Mouse (Mus musculus): ENCODE data around the gene Atxn1.

Atxn1 gene

DNA sequence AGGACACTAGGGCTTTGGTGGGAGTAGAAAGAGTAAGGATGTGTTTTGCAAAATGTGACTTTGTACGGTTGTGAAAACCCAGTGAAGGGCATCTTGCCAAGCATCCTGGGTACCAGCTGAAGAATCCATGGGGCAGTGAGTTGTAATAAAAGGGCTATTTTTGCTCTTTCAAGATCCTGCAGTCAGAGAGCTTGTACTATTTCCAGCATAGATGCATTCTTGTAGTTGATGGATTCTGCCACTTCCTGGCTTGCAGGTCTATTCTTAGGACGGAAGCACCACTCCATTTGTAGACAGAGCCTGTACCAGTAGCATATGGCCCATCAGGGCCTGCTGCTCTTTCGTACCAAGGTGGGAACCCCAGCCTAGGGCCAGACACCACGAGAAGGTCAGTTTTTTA, 436.0 kb downstream of the Atxn1 start:
- no peaks in the 10 kb centered on the region for H3K27me3 ChIP-seq (ENCODE audit: control insufficient read depth, insufficient read depth, low read length, poor library complexity, severe bottlenecking)
- H3K36me3 ChIP-seq (ENCODE audit: control insufficient read depth, insufficient read depth, low read length, poor library complexity, severe bottlenecking), result no peaks in the 10 kb centered on the region
- DNase-seq (ENCODE audit: low read depth, low spot score), result no peak

DNA sequence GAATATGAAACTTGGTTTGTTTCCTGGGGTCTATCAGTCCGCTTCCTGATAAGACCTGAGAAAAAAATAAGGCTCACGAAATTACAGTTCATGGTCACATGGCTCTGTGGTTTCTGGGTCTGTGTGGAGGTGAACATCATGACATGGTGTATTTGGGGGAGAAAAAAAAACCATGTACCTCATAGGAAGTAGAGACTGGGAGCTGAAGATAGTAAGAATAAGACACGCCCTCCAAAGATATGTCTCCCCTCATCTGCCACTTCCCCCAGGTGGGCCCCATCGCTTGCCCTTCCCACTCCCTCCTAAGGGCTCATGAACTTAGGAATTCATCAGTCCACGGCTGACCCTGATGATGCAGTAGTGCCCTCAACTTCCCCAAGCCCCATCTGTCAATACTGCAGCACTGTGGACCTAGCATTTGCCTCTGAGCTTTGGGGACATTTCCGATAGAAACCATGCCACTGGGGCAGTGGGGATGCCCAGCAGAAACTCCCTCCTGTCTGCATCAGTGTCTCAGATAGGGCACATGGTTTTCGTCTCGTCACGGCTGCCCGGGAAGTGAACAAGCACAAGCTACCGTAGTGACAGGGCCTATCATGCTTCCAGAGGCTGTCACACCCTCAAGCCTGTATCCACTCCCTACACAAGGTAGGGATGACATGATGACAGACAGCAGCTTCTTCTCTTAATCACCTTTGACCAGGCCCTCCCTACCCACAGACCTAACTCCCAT, 437.4 kb downstream of the Atxn1 start:
- no peak for DNase-seq (ENCODE audit: low read depth, low spot score)
- H3K27me3 ChIP-seq (ENCODE audit: control insufficient read depth, insufficient read depth, low read length, poor library complexity, severe bottlenecking), result no peaks in the 10 kb centered on the region
- H3K36me3 ChIP-seq (ENCODE audit: control insufficient read depth, insufficient read depth, low read length, poor library complexity, severe bottlenecking), result no peaks in the 10 kb centered on the region

GRCm38 (mm10) chr13:45526230-45526629, 438.6 kb downstream of the Atxn1 start:
- H3K36me3 ChIP-seq (ENCODE audit: control insufficient read depth, insufficient read depth, low read length, poor library complexity, severe bottlenecking), result no peaks in the 10 kb centered on the region
- no peaks in the 10 kb centered on the region for H3K27me3 ChIP-seq (ENCODE audit: control insufficient read depth, insufficient read depth, low read length, poor library complexity, severe bottlenecking)
- no peak for DNase-seq (ENCODE audit: low read depth, low spot score)

- Histone ChIP-seq H3K27me3 (ENCODE audit: control insufficient read depth, insufficient read depth, low read length, poor library complexity, severe bottlenecking) (no peaks in the 10 kb centered on the region), H3K36me3 (ENCODE audit: control insufficient read depth, insufficient read depth, low read length, poor library complexity, severe bottlenecking) (no peaks in the 10 kb centered on the region)
- DNase-seq (ENCODE audit: low read depth, low spot score), result no peak
These were observed 439.9 kb downstream of the Atxn1 start for GRCm38 (mm10) chr13:45524791-45525435.

DNA sequence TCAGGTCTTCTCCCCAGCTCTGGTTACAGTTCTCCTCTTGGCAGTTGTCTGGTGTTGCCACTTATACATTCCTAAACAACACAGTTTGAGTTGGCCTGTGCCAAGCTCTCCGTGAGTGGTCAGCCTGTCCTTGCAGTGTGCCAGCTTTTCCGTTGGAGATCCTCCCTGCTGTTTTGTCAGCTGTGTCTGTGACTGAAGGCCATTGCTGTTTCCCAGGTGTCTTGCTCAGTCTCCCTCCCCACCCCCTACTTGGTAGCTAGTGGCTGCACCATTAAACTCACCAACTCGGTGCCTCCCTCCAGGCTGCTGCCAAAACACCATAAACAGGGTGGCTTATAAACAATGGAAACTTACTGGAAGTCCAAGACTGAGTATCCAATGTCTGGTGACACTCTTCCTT, 440.5 kb downstream of the Atxn1 start:
- no peak for DNase-seq (ENCODE audit: low read depth, low spot score)
- Histone ChIP-seq H3K36me3 (ENCODE audit: control insufficient read depth, insufficient read depth, low read length, poor library complexity, severe bottlenecking) (no peaks in the 10 kb centered on the region), H3K27me3 (ENCODE audit: control insufficient read depth, insufficient read depth, low read length, poor library complexity, severe bottlenecking) (no peaks in the 10 kb centered on the region)

GRCm38 (mm10) chr13:45516501-45517393, 448.1 kb downstream of the Atxn1 start:
- no peak for DNase-seq (ENCODE audit: low read depth, low spot score)
- no peaks in the 10 kb centered on the region for H3K27me3 ChIP-seq (ENCODE audit: control insufficient read depth, insufficient read depth, low read length, poor library complexity, severe bottlenecking)
- H3K36me3 ChIP-seq (ENCODE audit: control insufficient read depth, insufficient read depth, low read length, poor library complexity, severe bottlenecking), result no peaks in the 10 kb centered on the region

- H3K36me3 ChIP-seq (ENCODE audit: control insufficient read depth, insufficient read depth, low read length, poor library complexity, severe bottlenecking), result no peaks in the 10 kb centered on the region
- DNase-seq (ENCODE audit: low read depth, low spot score), result no peak
- no peaks in the 10 kb centered on the region for H3K27me3 ChIP-seq (ENCODE audit: control insufficient read depth, insufficient read depth, low read length, poor library complexity, severe bottlenecking)
These were observed 449.9 kb downstream of the Atxn1 start for GRCm38 (mm10) chr13:45514832-45515422.

DNA sequence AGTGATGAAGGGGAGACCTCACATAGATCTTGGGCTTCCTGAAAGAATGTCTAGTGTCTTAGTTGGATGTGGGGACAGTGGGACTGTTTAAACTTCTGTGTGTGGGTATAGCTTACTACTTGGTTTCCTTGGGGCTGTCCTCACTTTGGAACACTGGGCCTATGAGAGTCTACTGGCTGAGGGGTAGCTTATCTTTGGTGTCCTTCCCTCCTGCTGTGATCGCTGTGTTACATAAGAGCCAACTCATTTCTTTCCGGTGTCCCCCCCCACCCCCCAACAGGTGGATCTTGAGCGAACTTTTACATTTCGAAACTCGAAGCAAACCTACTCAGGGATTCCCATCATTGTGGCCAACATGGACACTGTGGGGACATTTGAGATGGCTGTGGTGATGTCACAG, 450.7 kb downstream of the Atxn1 start:
- DNase-seq (ENCODE audit: low read depth, low spot score), result no peak
- no peaks in the 10 kb centered on the region for H3K36me3 ChIP-seq (ENCODE audit: control insufficient read depth, insufficient read depth, low read length, poor library complexity, severe bottlenecking)

GRCm38 (mm10) chr13:45513009-45513984, 451.5 kb downstream of the Atxn1 start:
- no peaks in the 10 kb centered on the region for H3K27me3 ChIP-seq (ENCODE audit: control insufficient read depth, insufficient read depth, low read length, poor library complexity, severe bottlenecking)
- DNase-seq (ENCODE audit: low read depth, low spot score), result no peak
- no peaks in the 10 kb centered on the region for H3K36me3 ChIP-seq (ENCODE audit: control insufficient read depth, insufficient read depth, low read length, poor library complexity, severe bottlenecking)

More for the DNA sequence above, 450.7 kb downstream of the Atxn1 start:
- H3K27me3 ChIP-seq (ENCODE audit: control insufficient read depth, insufficient read depth, low read length, poor library complexity, severe bottlenecking), result no peaks in the 10 kb centered on the region

GRCm38 (mm10) chr13:45512531-45512930, 452.3 kb downstream of the Atxn1 start:
- no peak for DNase-seq (ENCODE audit: low read depth, low spot score)
- Histone ChIP-seq H3K27me3 (ENCODE audit: control insufficient read depth, insufficient read depth, low read length, poor library complexity, severe bottlenecking) (no peaks in the 10 kb centered on the region), H3K36me3 (ENCODE audit: control insufficient read depth, insufficient read depth, low read length, poor library complexity, severe bottlenecking) (no peaks in the 10 kb centered on the region)

GRCm38 (mm10) chr13:45511706-45512435, 452.9 kb downstream of the Atxn1 start:
- no peak for DNase-seq (ENCODE audit: low read depth, low spot score)
- Histone ChIP-seq H3K27me3 (ENCODE audit: control insufficient read depth, insufficient read depth, low read length, poor library complexity, severe bottlenecking) (no peaks in the 10 kb centered on the region), H3K36me3 (ENCODE audit: control insufficient read depth, insufficient read depth, low read length, poor library complexity, severe bottlenecking) (no peaks in the 10 kb centered on the region)

DNA sequence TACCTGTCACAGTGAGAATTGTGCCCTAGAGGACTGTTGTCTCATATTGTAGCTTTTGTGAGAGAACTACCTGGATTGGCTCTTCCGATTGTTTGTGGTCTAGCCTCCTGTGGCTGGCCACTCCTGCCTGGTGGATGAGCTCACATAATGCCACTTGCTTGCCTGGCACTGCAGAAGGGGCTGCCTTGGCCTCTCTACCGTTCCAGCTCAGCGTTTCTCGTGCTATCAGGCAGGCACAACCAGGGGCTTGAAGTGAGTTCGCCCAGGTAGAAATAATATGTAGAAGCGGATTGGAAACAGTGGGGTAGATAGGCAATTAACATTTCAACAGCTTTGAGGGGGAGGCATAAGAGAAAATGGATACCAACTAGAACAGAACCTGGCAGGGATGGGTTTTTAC, 455.4 kb downstream of the Atxn1 start:
- Histone ChIP-seq H3K36me3 (ENCODE audit: control insufficient read depth, insufficient read depth, low read length, poor library complexity, severe bottlenecking) (no peaks in the 10 kb centered on the region), H3K27me3 (ENCODE audit: control insufficient read depth, insufficient read depth, low read length, poor library complexity, severe bottlenecking) (no peaks in the 10 kb centered on the region)
- DNase-seq (ENCODE audit: low read depth, low spot score), result no peak

GRCm38 (mm10) chr13:45508495-45508894, 456.3 kb downstream of the Atxn1 start:
- no peaks in the 10 kb centered on the region for H3K27me3 ChIP-seq (ENCODE audit: control insufficient read depth, insufficient read depth, low read length, poor library complexity, severe bottlenecking)
- peak; percentile 17 for DNase-seq (ENCODE audit: low read depth, low spot score)
- H3K36me3 ChIP-seq (ENCODE audit: control insufficient read depth, insufficient read depth, low read length, poor library complexity, severe bottlenecking), result no peaks in the 10 kb centered on the region

Measured in splenic B cell, adult 2 months (primary cell).